Mouse (Mus musculus) cerebellum, adult 18-20 months (tissue): ENCODE measurements around the gene Arfgap2.

Experiments used
- DNase-seq, 2 experiments: peaks; one replicate each; pipeline ENCODE4 v3.0.0; 2021

Arfgap2 gene

GRCm38 (mm10) chr2:91264711-91265681 lies at the start of gene Arfgap2:
Gene Arfgap2 (plus strand): TSS chr2:91264974.
- DNase-seq, result peak; percentile 98 to 99

GRCm38 (mm10) chr2:91217032-91217431 lies 47.7 kb upstream of the Arfgap2 start:
- DNase-seq, result peak; percentile 34 to 43

GRCm38 (mm10) chr2:91220501-91220900 lies 44.3 kb upstream of the Arfgap2 start:
- no peak for DNase-seq

DNA sequence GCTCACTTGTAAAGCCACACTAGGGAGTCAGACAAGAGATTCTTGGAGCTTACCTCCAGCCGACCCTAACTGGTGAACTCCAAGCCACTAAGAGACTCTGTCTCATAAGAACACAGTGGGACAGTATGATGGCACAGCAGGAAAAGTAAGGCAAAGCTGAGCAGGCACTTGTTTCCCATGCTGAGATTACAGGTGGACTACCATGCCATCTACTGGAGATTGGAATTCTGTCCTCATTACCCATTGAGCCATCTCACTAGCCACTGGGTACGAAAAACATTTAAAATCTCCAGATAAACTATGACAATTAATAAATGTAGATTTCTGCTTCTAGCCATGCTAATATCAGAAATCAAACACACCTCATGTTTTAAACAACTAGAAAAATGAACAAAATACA lies 41.2 kb upstream of the Arfgap2 start:
- no peak for DNase-seq

- no peak for DNase-seq
Measured at GRCm38 (mm10) chr2:91229735-91230134, 35.0 kb upstream of the Arfgap2 start.

DNA sequence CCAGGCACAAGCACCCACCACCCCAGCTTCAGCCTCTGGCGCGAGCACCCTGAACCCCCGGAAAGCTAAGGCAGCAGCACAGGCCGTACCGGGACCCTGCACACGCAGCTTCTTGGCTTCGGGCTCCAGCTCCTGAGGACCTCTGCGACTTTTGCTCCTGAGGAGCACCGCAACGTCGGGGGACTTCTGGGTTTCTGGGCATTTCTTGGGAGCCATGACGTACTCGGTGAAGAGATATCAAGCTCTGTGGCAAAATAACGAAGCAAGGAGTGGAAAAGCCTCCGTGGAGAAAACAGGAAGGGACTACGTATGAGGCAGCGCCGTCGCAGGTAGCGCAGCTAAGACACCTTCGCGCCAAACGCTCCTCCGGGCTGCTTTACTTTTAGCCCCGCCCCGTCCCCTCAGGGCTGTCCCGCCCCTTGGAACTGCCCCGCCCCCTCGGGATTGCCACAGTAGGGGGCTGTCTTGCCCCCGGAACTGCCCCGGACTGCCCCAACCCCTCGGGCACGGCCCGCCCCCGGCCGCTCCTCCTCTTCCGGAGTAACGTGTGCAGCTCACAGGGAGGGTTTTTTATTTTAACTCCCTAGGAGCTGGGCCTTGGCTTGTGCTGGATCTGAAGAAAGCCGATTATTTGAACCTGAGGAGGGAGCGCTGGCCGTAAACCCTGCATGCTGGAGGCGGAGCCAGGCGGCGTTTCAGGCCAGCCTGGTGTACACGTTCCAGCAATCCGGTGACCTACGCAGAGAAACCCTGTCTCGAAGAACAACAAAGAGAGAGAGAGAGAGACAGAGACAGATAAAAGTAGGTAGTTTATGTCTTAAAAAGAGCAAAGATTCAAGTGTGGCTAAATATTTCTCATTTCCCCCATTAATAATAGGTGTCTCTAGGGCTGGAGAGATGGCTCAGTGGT lies 27.9 kb upstream of the Arfgap2 start, which contains the start of gene Ddb2:
TSS of gene Ddb2 (minus strand) at position 382 of the 910 bp plus-strand sequence.
- peak; percentile 88 to 92 for DNase-seq

GRCm38 (mm10) chr2:91237511-91238080 lies 27.2 kb upstream of the Arfgap2 start:
- DNase-seq, result peak in 1 of 2 experiments; percentile 35

- no peak for DNase-seq
Measured at GRCm38 (mm10) chr2:91242547-91242946, 22.2 kb upstream of the Arfgap2 start.

GRCm38 (mm10) chr2:91243416-91243815 lies 21.4 kb upstream of the Arfgap2 start:
- peak; percentile 53 to 60 for DNase-seq

DNA sequence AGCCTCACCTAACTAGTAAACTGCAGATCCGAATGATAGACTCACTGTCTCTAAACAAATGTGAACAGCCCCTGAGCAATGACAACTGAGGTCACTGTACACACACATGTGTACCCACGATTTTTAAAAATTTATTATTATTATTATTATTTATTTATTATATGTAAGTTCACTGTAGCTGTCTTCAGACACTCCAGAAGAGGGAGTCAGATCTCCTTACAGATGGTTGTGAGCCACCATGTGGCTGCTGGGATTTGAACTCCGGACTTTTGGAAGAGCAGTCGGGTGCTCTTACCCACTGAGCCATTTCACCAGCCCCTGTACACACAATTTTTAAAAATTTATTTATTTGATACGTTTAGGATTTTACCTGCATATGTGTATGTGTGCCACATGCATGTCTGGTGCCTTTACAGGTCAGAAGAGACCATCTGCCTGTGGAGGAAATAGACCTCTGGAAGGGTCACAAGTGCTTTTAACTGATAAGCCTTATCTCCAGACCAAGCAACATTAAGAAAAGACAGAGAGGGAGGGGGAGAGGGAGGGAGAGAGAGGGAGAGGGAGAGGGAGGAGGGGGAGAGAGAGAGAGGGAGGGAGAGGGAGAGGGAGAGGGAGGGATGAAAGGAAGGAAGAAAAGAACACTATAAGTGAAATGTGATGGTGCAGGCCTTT lies 20.1 kb upstream of the Arfgap2 start:
- DNase-seq, result no peak

GRCm38 (mm10) chr2:91248366-91248765 lies 16.4 kb upstream of the Arfgap2 start:
- DNase-seq, result no peak

GRCm38 (mm10) chr2:91252001-91252400 lies 12.8 kb upstream of the Arfgap2 start:
- no peak for DNase-seq

DNA sequence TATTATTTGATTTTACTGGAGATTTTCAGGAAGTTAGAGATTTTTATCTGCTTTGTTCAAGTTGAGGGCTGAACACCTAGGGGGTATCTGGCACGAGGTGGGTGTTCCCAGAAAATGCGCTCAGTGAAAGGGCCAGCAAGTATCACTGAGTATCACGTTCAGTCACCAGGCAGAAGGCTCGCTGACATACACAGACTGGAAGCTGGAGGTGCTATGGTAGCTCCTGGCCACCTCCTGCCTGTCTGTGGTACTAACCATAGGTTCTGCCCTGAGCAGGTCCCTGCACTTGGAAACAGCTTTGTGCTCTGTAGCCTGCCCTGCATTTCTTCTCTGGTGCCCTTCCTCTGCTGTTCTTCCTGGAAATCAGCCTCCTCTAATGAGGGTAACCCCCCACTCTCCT lies 12.3 kb upstream of the Arfgap2 start:
- DNase-seq, result no peak

GRCm38 (mm10) chr2:91254725-91255380 lies 9.9 kb upstream of the Arfgap2 start:
- no peak for DNase-seq

DNA sequence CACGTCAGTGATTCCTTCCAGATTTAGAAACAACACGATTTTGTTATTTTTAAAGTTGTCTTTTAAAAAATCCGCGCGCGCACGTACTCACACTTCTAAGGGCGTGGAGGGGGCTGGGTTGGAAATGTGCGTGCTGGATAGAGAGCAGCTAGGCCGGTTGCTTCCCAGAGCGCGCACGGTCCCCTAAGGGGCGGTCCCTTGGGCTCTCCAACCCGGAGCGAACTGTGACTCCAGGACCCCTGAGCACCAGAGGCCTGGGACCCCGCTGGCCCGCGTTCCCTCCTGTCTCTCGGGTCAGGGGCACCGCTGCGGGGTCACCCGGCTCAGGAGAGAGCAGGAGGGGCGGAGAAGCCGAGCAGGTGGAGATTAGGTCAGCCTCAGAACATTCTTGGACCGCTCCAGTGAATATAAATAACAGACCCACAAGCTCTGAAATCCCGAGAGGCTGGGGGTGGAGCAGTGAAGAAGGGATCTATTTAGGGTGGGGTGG lies 9.1 kb upstream of the Arfgap2 start, which contains the start of gene Pacsin3:
TSS of gene Pacsin3 (plus strand) at position 294 of the 490 bp plus-strand sequence.
- peak; percentile 62 to 73 for DNase-seq

DNA sequence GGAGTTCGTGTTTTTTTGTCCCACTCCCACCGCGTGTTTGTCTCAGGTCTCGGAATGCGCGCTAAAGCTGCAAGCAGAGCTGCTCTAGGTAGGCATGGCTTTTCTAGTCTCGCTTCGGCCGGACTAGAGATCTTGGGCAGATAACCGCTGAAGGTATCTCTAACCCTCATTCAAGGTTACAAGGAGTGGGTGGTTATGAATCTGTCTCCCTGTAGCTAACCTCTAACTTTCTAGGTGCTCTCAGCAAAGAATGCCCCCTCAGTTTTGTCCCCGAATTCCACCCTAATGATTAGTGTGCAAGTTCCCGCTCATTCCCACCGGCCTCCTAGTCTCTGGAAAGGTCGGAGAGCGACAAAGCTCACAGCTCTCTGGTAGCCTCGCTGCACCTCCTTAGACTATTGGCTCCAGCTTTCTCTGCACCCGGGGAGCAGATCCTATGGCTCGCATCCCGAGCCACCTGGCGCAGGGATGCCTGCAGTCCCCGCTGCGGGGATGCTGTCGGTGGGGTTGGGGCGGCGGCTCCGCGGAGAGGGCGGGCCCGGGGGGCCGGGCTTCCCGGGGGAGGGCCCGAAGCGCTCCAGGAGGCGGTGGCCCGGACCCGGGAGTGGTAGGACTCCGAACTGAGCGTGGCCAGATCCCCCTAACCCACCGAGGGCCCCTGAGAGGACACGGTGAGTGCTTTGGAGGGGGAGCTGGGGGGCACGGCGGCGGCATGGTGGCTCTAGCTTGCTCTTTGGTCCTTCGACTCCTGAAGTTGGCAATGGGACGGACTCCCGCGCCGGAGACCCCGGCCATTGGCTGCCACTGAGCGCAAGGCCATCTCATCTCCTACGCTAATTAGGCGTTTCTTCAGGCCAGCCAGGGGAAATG lies 8.3 kb upstream of the Arfgap2 start:
- peak; percentile 80 to 83 for DNase-seq

- DNase-seq, result peak; percentile 62 to 64
Measured at GRCm38 (mm10) chr2:91257126-91257980, 7.4 kb upstream of the Arfgap2 start.

GRCm38 (mm10) chr2:91258054-91258453 lies 6.7 kb upstream of the Arfgap2 start:
- DNase-seq, result peak; percentile 62 to 67

DNA sequence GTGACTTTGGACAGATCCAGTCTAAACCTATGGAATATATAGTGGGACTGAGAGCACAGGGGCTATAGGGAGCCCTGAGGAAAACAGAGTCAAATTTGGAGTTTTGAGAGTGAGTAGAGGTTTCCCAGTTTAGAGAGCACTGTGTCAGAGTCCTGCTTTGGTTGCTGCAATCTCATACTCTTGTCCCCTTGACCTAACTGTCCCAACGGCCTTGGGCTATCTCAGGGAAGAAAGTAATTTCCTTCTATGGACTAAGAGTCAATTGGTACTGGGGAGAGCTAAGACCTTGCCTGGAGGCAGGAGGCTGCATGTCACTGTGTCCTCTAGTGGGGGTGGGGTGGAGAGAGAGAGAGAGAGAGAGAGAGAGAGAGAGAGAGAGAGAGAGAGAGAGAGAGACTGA lies 5.9 kb upstream of the Arfgap2 start:
- DNase-seq, result no peak
